ENCODE assay signal across 13 mouse cellular contexts in genomic region chr15:43940424-43940823, GRCm38 (mm10).
DNase-seq lines count a peak whose midpoint lies in the region; ATAC-seq and TF ChIP-seq lines count a peak whose summit lies in the region.
"Had no signal": no experiment of that assay in that cellular context is flagged by ENCODE, and none has a peak within 500 bp of the region (broad histone marks: within the 10 kb centered on the region; RNA-seq: fewer than 3 reads in every experiment).

No protein-coding gene starts in this region.

- no peaks in the 10 kb centered on the region for H3K36me3 ChIP-seq in forebrain, postnatal 0 days (ENCODE audit: insufficient read depth)
- H3K36me3 ChIP-seq in neural tube, embryonic 15.5 days: no peaks in the 10 kb centered on the region
- H3K36me3 ChIP-seq: liver, embryonic 15.5 days had no signal

- intact Hi-C loops in heart, postnatal 10 days (cut with DNase I): no loop called here

- no peaks in the 10 kb centered on the region for H3K27me3 ChIP-seq in forebrain, postnatal 0 days (ENCODE audit: insufficient read depth, low read length)
- H3K27me3 ChIP-seq in neural tube, embryonic 15.5 days (replicated peaks): no peaks in the 10 kb centered on the region
- H3K27me3 ChIP-seq: liver, embryonic 15.5 days had no signal

- no peak for DNase-seq in frontal cortex, postnatal 36 days (ENCODE audit: low spot score in 2 of 2)
- peak; percentile 11 for DNase-seq in retina, postnatal 1 day
- DNase-seq in retina, embryonic 14.5 days (ENCODE audit: low spot score): no peak
- DNase-seq in forebrain, postnatal 0 days: peak; percentile 82
- no peak for DNase-seq in heart, postnatal 10 days
- DNase-seq in heart, adult 9 months (ENCODE audit: low spot score in 2 of 2): no peak
- DNase-seq: gastrocnemius, postnatal 14 days; lung, postnatal 4 days had no signal

- no peaks in the 10 kb centered on the region for H3K9me3 ChIP-seq in forebrain, postnatal 0 days (ENCODE audit: low read length)
- no peaks in the 10 kb centered on the region for H3K9me3 ChIP-seq in neural tube, embryonic 15.5 days (replicated peaks)
- H3K9me3 ChIP-seq: liver, embryonic 15.5 days had no signal

- WGBS in forebrain, postnatal 0 days: 6% methylated on average over 2 of the region's 2 CpGs
- WGBS in neural tube, embryonic 15.5 days: 36% methylated on average over 2 of the region's 2 CpGs

- TF ChIP-seq CTCF in forebrain, postnatal 0 days (IDR thresholded peaks at IDR 0.05; ENCODE audit: low read depth): no peak

- no peak overlapping the region for H3K4me3 ChIP-seq in forebrain, postnatal 0 days (ENCODE audit: low read depth, low read length)
- H3K4me3 ChIP-seq in neural tube, embryonic 15.5 days (replicated peaks): no peak overlapping the region
- H3K4me3 ChIP-seq: liver, embryonic 15.5 days; myocyte had no signal

- H3K9ac ChIP-seq in forebrain, postnatal 0 days: no peak overlapping the region
- no peak overlapping the region for H3K9ac ChIP-seq in neural tube, embryonic 15.5 days (replicated peaks)
- H3K9ac ChIP-seq: liver, embryonic 15.5 days had no signal

- ATAC-seq in frontal cortex, adult (ENCODE audit: low TSS enrichment): 0 out of 2 replicates have a peak, but pooled peaks have one; percentile 44
- peak; percentile 79 for ATAC-seq in forebrain, postnatal 0 days
- peak; percentile 29; the same call in 1 of the 2 replicates for ATAC-seq in neural tube, embryonic 15.5 days (ENCODE audit: low FRiP score)
- ATAC-seq: CD4-positive, CD25-positive, alpha-beta regulatory T cell, adult 4 months had no signal

- H3K27ac ChIP-seq in forebrain, postnatal 0 days (ENCODE audit: low read depth, low read length): peak overlapping the region; percentile 78
- H3K27ac ChIP-seq in neural tube, embryonic 15.5 days (replicated peaks): peak overlapping the region; percentile 67
- H3K27ac ChIP-seq: liver, embryonic 15.5 days had no signal

- no peak overlapping the region for H3K4me2 ChIP-seq in forebrain, postnatal 0 days (ENCODE audit: low read depth)
- H3K4me2 ChIP-seq in neural tube, embryonic 15.5 days: no peak overlapping the region
- H3K4me2 ChIP-seq: liver, embryonic 15.5 days had no signal

- H3K4me1 ChIP-seq in forebrain, postnatal 0 days (ENCODE audit: insufficient read depth): peaks cover 12% of the 10 kb centered on the region; the same call in 1 of the 2 replicates
- peaks cover 15% of the 10 kb centered on the region for H3K4me1 ChIP-seq in neural tube, embryonic 15.5 days
- H3K4me1 ChIP-seq: liver, embryonic 15.5 days had no signal

Comparison
In these comparisons a context has a peak if more than half of its experiments do, and no peak if none do; other contexts are left out.
1. DNase-seq: peak in retina, postnatal 1 day (single experiment) and forebrain, postnatal 0 days (single experiment); none in frontal cortex, postnatal 36 days (0 of 2), retina, embryonic 14.5 days (single experiment), heart, postnatal 10 days (0 of 2) and heart, adult 9 months (0 of 2).
2. ATAC-seq: peak in every context shown above with its lines; median percentile 79 in forebrain, postnatal 0 days; 44 in frontal cortex, adult; 29 in neural tube, embryonic 15.5 days.